Mouse (Mus musculus): ENCODE results near the gene Sbk2. TPM values are rescaled to one million over a fixed set of nuclear protein-coding genes. Genes with fewer than 3 reads are reported as not detected.
A peak's percentile ranks its signal among the peaks of the same experiment; 100 is the strongest.
"Not testable (repeated sequence)": the region's sequence is repeated elsewhere in the genome, so short reads cannot be mapped to it uniquely, and the experiment has no call there.

Gene Sbk2
- polyA plus RNA-seq (2014; fragmentation: Nextera tagmentation; extraction: Ambion mirVana): 0.08 and 0.18 TPM in 2 replicates

DNA sequence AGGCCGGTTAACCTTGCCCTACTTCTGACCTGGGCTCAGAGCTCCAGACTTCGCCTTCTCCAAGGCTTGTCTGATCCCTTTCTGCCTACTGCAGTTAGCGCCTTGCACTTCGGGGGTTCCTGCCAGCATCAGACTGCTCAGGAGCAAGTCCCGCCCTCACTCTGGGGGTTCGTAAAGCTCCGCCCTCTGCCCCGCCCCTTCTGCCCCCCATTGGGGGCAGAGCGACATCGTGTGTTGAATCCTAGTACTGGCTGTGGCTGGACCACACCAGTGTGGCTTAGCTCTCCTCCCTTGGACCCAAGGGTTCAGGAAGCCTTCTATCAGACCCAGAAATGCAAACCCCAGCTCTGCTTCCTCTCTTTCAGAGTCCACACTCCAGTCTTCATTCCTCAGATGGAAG, at the start of gene Sbk2:
TSS of gene Sbk2 (minus strand) at position 135 of the 400 bp plus-strand sequence.
- no peaks in the 10 kb centered on the region for H3K36me3 ChIP-seq (ENCODE audit: control insufficient read depth, insufficient read depth, low read length)
- no peak within 1 kb of the TSS for H3K27ac ChIP-seq (replicated peaks; ENCODE audit: low read depth, low read length)
- H3K4me1 ChIP-seq (ENCODE audit: control insufficient read depth, insufficient read depth, low read length): no peaks in the 10 kb centered on the region
- no peak within 1 kb of the TSS for H3K4me3 ChIP-seq (ENCODE audit: low read depth, low read length)
- no peak within 1 kb of the TSS for H3K4me2 ChIP-seq (ENCODE audit: low read depth, severe bottlenecking)
- ATAC-seq (ENCODE audit: insufficient number of reproducible peaks, low FRiP score, low TSS enrichment, low read depth): peak; percentile 82
- H3K27me3 ChIP-seq (ENCODE audit: control insufficient read depth, insufficient read depth, low read length): no peaks in the 10 kb centered on the region
- WGBS: 6% methylated on average over 10 of the region's 10 CpGs
- H3K9ac ChIP-seq (ENCODE audit: low read length): no peak within 1 kb of the TSS
- no peaks in the 10 kb centered on the region for H3K9me3 ChIP-seq (ENCODE audit: control insufficient read depth, low read length)
- DNase-seq (ENCODE audit: low spot score): peak; percentile 70

DNA sequence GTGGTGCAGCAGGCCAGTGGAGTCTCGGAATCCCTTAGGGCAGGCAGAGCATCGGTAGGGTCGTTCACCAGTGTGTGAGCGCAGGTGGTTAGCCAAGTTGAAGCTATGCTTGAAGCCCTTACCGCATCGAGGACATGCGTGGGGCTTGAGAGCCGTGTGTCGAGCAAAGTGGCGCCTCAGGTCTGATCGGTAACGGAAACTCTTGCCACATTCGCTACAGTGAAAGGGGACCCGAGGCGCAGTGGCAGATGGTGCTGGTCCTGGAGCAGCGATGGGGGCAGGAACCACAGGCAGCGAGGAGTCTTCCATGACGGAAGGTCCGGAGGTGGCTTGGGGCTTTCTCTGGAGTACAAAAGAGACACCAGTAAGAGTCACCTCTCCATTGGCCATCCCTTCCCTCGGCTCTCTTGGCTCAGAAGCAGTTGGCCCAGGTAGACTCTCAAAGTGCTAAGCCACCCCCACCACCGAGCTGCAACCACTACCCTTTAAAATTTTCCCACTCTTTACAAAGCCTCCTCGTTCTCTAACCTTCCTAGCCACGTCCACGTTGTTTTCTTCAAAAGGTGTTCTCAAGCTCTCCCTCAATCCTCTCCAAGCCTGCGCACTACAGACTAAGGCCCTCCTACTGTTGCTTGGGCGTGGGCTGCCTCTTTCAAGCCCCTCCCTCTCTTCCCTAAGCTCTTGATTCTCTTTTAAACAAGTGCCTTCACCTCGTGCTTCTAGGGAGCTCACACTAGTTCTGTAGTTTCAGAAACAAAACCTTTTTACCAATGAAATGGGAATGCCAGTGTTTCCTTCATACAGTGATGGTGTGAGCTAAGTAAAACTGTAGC, 48.7 kb upstream of the Sbk2 start:
- no peak for DNase-seq (ENCODE audit: low spot score)
- Histone ChIP-seq H3K9me3 (ENCODE audit: control insufficient read depth, low read length) (no peaks in the 10 kb centered on the region; the same call in 1 of the 2 replicates), H3K36me3 (ENCODE audit: control insufficient read depth, insufficient read depth, low read length) (peaks cover 44% of the 10 kb centered on the region), H3K4me1 (ENCODE audit: control insufficient read depth, insufficient read depth, low read length) (peaks cover 3% of the 10 kb centered on the region; the same call in 1 of the 2 replicates), H3K27ac (replicated peaks; ENCODE audit: low read depth, low read length) (no peak overlapping the region), H3K27me3 (ENCODE audit: control insufficient read depth, insufficient read depth, low read length) (no peaks in the 10 kb centered on the region), H3K4me2 (ENCODE audit: low read depth, severe bottlenecking) (no peak overlapping the region; the same call in 1 of the 2 replicates), H3K9ac (ENCODE audit: low read length) (no peak overlapping the region), H3K4me3 (ENCODE audit: low read depth, low read length) (no peak overlapping the region)
- 93% methylated on average over 27 of the region's 27 CpGs for WGBS
- no peak for ATAC-seq (ENCODE audit: insufficient number of reproducible peaks, low FRiP score, low TSS enrichment, low read depth)

DNA sequence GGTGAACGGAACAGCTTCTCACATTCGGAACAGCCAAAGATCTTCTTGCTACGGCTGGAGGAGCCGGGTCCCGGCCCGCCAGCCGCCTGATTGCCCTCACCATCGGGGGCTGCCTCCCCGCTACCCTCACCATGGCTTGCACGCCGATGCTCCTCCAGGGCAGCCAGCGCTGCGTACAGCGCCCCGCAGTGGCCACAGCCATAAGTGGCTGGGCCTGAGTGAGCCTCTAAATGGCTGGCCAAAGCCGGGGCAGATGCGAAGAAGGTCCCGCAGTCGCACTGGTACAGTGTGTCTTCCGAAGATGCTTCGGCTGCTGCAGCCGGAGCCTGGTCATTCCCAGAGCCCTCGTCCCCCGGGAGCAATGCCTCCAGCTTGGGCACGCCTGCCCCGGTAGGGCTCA, 44.0 kb upstream of the Sbk2 start:
- Histone ChIP-seq H3K4me2 (ENCODE audit: low read depth, severe bottlenecking) (no peak overlapping the region), H3K4me3 (ENCODE audit: low read depth, low read length) (no peak overlapping the region), H3K27me3 (ENCODE audit: control insufficient read depth, insufficient read depth, low read length) (no peaks in the 10 kb centered on the region), H3K9me3 (ENCODE audit: control insufficient read depth, low read length) (no peaks in the 10 kb centered on the region; the same call in 1 of the 2 replicates), H3K36me3 (ENCODE audit: control insufficient read depth, insufficient read depth, low read length) (peaks cover 52% of the 10 kb centered on the region), H3K4me1 (ENCODE audit: control insufficient read depth, insufficient read depth, low read length) (peaks cover 1% of the 10 kb centered on the region; the same call in 1 of the 2 replicates), H3K27ac (replicated peaks; ENCODE audit: low read depth, low read length) (no peak overlapping the region), H3K9ac (ENCODE audit: low read length) (no peak overlapping the region)
- DNase-seq (ENCODE audit: low spot score) (no peak), ATAC-seq (ENCODE audit: insufficient number of reproducible peaks, low FRiP score, low TSS enrichment, low read depth) (no peak)
- WGBS: 96% methylated on average over 26 of the region's 26 CpGs

DNA sequence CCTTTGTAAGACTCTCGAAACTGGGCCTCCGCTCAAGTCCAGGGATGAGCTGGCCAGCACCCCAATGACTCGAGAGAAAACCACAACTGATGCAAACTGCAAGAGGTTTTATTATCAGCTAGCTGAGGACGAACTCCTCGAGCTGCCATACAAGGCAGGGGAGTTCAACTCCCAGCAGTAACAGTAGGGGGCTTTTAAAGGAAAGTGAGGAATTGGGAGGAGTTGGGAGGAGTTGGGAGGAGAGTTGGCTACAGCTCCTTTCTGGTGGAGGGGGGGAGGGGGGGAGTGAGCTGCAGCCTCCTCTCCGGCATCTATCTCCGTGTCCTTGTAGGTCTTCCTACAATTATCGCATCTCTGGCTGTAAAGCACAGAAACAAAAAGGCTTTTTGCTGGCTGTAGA, 38.7 kb upstream of the Sbk2 start:
- DNase-seq (ENCODE audit: low spot score); H3K9ac ChIP-seq (ENCODE audit: low read length); H3K4me3 ChIP-seq (ENCODE audit: low read depth, low read length); H3K4me2 ChIP-seq (ENCODE audit: low read depth, severe bottlenecking); H3K9me3 ChIP-seq (ENCODE audit: control insufficient read depth, low read length); H3K4me1 ChIP-seq (ENCODE audit: control insufficient read depth, insufficient read depth, low read length); H3K27ac ChIP-seq (replicated peaks; ENCODE audit: low read depth, low read length); ATAC-seq (ENCODE audit: insufficient number of reproducible peaks, low FRiP score, low TSS enrichment, low read depth); H3K27me3 ChIP-seq (ENCODE audit: control insufficient read depth, insufficient read depth, low read length); H3K36me3 ChIP-seq (ENCODE audit: control insufficient read depth, insufficient read depth, low read length): not testable (repeated sequence)
- 70% methylated on average over 8 of the region's 8 CpGs for WGBS

DNA sequence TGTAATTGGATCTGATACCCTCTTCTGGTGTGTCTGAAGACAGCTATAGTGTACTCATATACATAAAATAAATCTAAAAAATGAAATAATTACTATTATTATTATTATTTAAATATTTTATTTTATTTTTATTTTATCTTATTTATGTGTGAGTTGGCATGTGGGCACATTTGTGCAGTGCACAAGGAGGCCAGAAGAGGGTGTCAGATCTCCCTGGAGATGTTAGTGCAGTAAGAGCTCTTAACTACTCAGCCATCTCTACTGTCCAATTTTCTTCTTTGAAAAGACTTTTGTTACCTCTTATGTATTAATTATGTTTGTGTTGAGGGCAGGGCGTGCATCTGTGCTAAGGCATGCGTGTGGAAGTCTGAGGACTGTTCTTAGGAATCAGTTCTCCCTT, 35.7 kb upstream of the Sbk2 start:
- Histone ChIP-seq H3K36me3 (ENCODE audit: control insufficient read depth, insufficient read depth, low read length) (no peaks in the 10 kb centered on the region), H3K27me3 (ENCODE audit: control insufficient read depth, insufficient read depth, low read length) (peaks cover under 1% of the 10 kb centered on the region), H3K4me3 (ENCODE audit: low read depth, low read length) (no peak overlapping the region), H3K9ac (ENCODE audit: low read length) (no peak overlapping the region), H3K4me2 (ENCODE audit: low read depth, severe bottlenecking) (no peak overlapping the region), H3K9me3 (ENCODE audit: control insufficient read depth, low read length) (no peaks in the 10 kb centered on the region), H3K27ac (replicated peaks; ENCODE audit: low read depth, low read length) (no peak overlapping the region), H3K4me1 (ENCODE audit: control insufficient read depth, insufficient read depth, low read length) (peaks cover 10% of the 10 kb centered on the region)
- DNase-seq (ENCODE audit: low spot score): no peak
- no peak for ATAC-seq (ENCODE audit: insufficient number of reproducible peaks, low FRiP score, low TSS enrichment, low read depth)
- WGBS: 74% methylated on average over 2 of the region's 2 CpGs

DNA sequence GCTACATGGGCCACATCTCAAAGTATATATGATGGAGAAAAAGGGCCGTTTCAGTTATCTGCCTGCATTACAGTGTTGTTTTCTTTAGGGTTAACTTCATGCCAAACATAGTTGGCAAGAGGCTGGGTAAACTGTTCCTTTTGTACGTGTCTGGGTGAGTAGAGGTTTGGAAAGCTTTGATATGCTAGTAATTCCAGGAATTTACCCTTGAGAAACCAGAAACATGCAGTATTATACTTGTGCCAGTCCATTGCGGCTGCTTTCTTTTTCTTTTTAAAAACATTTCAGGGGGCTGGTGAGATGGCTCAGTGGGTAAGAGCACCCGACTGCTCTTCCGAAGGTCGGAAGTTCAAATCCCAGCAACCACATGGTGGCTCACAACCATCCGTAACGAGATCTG, 32.7 kb upstream of the Sbk2 start:
- Histone ChIP-seq H3K27me3 (ENCODE audit: control insufficient read depth, insufficient read depth, low read length) (peaks cover 22% of the 10 kb centered on the region), H3K36me3 (ENCODE audit: control insufficient read depth, insufficient read depth, low read length) (peaks cover 2% of the 10 kb centered on the region), H3K4me1 (ENCODE audit: control insufficient read depth, insufficient read depth, low read length) (peaks cover 10% of the 10 kb centered on the region), H3K27ac (replicated peaks; ENCODE audit: low read depth, low read length) (no peak overlapping the region), H3K9me3 (ENCODE audit: control insufficient read depth, low read length) (peaks cover 4% of the 10 kb centered on the region; the same call in 1 of the 2 replicates), H3K4me2 (ENCODE audit: low read depth, severe bottlenecking) (peak overlapping the region; percentile 82), H3K4me3 (ENCODE audit: low read depth, low read length) (no peak overlapping the region), H3K9ac (ENCODE audit: low read length) (no peak overlapping the region)
- 80% methylated on average over 6 of the region's 8 CpGs for WGBS
- no peak for DNase-seq (ENCODE audit: low spot score)
- no peak for ATAC-seq (ENCODE audit: insufficient number of reproducible peaks, low FRiP score, low TSS enrichment, low read depth)

DNA sequence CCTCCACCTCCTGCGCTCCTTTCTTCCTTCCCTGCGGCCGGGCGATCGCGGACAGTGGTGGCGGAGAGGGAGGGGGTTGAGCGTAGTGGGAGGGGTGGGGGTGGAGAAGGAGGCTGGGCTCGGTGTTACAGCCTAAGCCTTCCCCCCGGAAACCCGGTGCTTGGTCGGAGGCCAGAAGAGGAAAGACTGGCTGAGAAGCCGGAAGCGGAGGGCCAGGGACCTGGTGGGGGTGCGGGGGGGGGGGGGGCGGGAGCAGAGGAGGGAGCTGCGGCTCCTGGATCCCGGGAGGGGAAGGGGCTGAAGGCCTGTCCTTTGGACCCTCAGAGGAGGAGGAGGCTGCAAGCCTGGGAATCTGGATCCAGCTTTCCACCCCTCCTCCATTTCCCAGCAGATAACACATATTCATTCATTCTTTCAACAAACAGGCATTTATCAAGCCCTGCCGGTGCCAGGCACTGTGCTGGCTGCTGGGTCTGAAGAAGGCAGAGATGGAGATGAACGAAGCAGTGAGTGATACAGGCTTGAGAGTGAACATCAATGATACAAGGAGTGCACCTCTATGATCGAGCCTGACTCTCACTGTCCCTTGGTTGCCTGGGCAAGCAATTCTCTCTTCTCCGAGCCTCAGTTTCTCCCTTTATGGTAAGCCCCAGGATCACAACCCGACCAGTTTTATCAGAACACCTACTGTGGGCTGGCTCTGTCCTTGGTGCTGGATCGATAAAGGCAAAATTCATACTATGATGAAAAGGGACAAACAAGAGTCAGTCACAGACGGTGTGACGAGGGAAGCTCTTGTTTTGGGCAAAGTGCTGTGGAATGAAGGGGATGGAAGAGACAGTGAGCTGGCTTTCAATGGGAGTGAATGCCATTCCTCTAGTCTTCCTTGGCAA, 32.0 kb upstream of the Sbk2 start, which contains the start of gene Zfp579:
TSS of gene Zfp579 (minus strand) at position 156 of the 893 bp plus-strand sequence.
- DNase-seq (ENCODE audit: low spot score): peak; percentile 93
- H3K36me3 ChIP-seq (ENCODE audit: control insufficient read depth, insufficient read depth, low read length): peaks cover 2% of the 10 kb centered on the region
- 0 out of 2 replicates have a peak within 1 kb of the TSS, but pooled peaks have one; percentile 21 for H3K27ac ChIP-seq (replicated peaks; ENCODE audit: low read depth, low read length)
- WGBS: 9% methylated on average over 14 of the region's 26 CpGs
- peak within 1 kb of the TSS; percentile 84 for H3K9ac ChIP-seq (ENCODE audit: low read length)
- peak within 1 kb of the TSS; percentile 76 for H3K4me3 ChIP-seq (ENCODE audit: low read depth, low read length)
- peak within 1 kb of the TSS; percentile 82 for H3K4me2 ChIP-seq (ENCODE audit: low read depth, severe bottlenecking)
- peaks cover 4% of the 10 kb centered on the region; the same call in 1 of the 2 replicates for H3K9me3 ChIP-seq (ENCODE audit: control insufficient read depth, low read length)
- ATAC-seq (ENCODE audit: insufficient number of reproducible peaks, low FRiP score, low TSS enrichment, low read depth): peak; percentile 85
- H3K27me3 ChIP-seq (ENCODE audit: control insufficient read depth, insufficient read depth, low read length): peaks cover 22% of the 10 kb centered on the region
- peaks cover 10% of the 10 kb centered on the region for H3K4me1 ChIP-seq (ENCODE audit: control insufficient read depth, insufficient read depth, low read length)

Data from limb, embryonic 11.5 days (tissue).